Mouse (Mus musculus) embryonic facial prominence, embryonic 14.5 days (tissue): ENCODE measurements around the gene Lims1. TPM values are rescaled to one million over a fixed set of nuclear protein-coding genes. Genes with fewer than 3 reads are reported as not detected.

Experiments used
- ATAC-seq: fragments of 200-750 bp; cut with Nextera tagmentation; 2 replicates; pipeline ENCODE4 v1.8.0; 2017; ENCODE audit warnings: low read depth, moderate number of reproducible peaks, moderate TSS enrichment
- DNase-seq: peaks from one replicate; pipeline ENCODE4 v3.0.0-alpha.2; 2015; ENCODE audit warnings: low spot score
- H3K27ac ChIP-seq: fragments of 300-500 bp; sonication (generic); replicated peaks from 2 replicates; pipeline ENCODE4 v1.5.1; 2014; ENCODE audit warnings: low read depth, mild to moderate bottlenecking, low read length, moderate library complexity
- H3K27me3 ChIP-seq: fragments of 300-500 bp; sonication (generic); replicated peaks from 2 replicates; pipeline ENCODE4 v1.6.1; 2014; ENCODE audit warnings: low read length; ENCODE audit not compliant: control insufficient read depth, insufficient read depth
- H3K36me3 ChIP-seq: fragments of 300-500 bp; sonication (generic); 2 replicates; pipeline ENCODE4 v1.6.1; 2014; ENCODE audit warnings: low read length, mixed read lengths; ENCODE audit not compliant: control insufficient read depth, insufficient read depth
- H3K4me1 ChIP-seq: fragments of 300-500 bp; sonication (generic); 2 replicates; pipeline ENCODE4 v1.6.1; 2014; ENCODE audit warnings: antibody characterized with exemption, low read length; ENCODE audit not compliant: control insufficient read depth, insufficient read depth
- H3K4me2 ChIP-seq: fragments of 300-500 bp; sonication (generic); 2 replicates; pipeline ENCODE4 v1.6.1; 2014; ENCODE audit warnings: low read depth, mild to moderate bottlenecking, low read length, moderate library complexity, mixed read lengths
- H3K4me3 ChIP-seq: fragments of 300-500 bp; sonication (generic); 2 replicates; pipeline ENCODE4 v1.5.1; 2014; ENCODE audit warnings: low read depth, mild to moderate bottlenecking, low read length
- H3K9ac ChIP-seq: fragments of 300-500 bp; sonication (generic); 2 replicates; pipeline ENCODE4 v1.6.1; 2014; ENCODE audit warnings: low read depth, mild to moderate bottlenecking, low read length, moderate library complexity, mixed read lengths
- H3K9me3 ChIP-seq: fragments of 300-500 bp; sonication (generic); 2 replicates; pipeline ENCODE4 v1.6.1; 2016; ENCODE audit warnings: low read length; ENCODE audit not compliant: control insufficient read depth
- WGBS: fragments of 180-500 bp; shearing (Covaris S2); extraction: QIAGEN DNeasy Blood & Tissue Kit; methylation state at CpG from one replicate; pipeline ENCODE4 v1.1.7; 2014; 5-methylcytosine and 5-hydroxymethylcytosine counted together
- polyA plus RNA-seq: library from polyadenylated mRNA; unstranded; fragments of >200 nt; fragmentation: Nextera tagmentation; extraction: Ambion mirVana; gene quantifications from 2 replicates; pipeline ENCODE4 v1.2.1, GENCODE M21; 2014

Lims1 gene
- polyA plus RNA-seq = 121 and 135 TPM in 2 replicates

- 0% methylated on average over 35 of the region's 86 CpGs for WGBS
- H3K9me3 ChIP-seq = no peaks in the 10 kb centered on the region
These were observed at the start of gene Lims1 for GRCm38 (mm10) chr10:58323028-58323991. TSS of gene Lims1 (plus strand) at chr10:58323466.

GRCm38 (mm10) chr10:58282238-58282637 lies 41.0 kb upstream of the Lims1 start:
- no peak overlapping the region for H3K9ac ChIP-seq
- WGBS = 88% methylated on average over 7 of the region's 7 CpGs
- H3K4me2 ChIP-seq = no peak overlapping the region
- no peaks in the 10 kb centered on the region for H3K27me3 ChIP-seq
- ATAC-seq (no peak), DNase-seq (no peak)
- no peaks in the 10 kb centered on the region for H3K4me1 ChIP-seq
- no peaks in the 10 kb centered on the region for H3K9me3 ChIP-seq
- H3K4me3 ChIP-seq = no peak overlapping the region
- H3K36me3 ChIP-seq = peaks cover 62% of the 10 kb centered on the region
- no peak overlapping the region for H3K27ac ChIP-seq

More at GRCm38 (mm10) chr10:58323028-58323991, at the start of gene Lims1:
- peak within 1 kb of the TSS; percentile 87 for H3K9ac ChIP-seq
- H3K4me2 ChIP-seq = peak within 1 kb of the TSS; percentile 67
- H3K4me1 ChIP-seq = peaks cover 17% of the 10 kb centered on the region
- DNase-seq (peak; percentile 98), ATAC-seq (peak; percentile 98)
- H3K27ac ChIP-seq = peak within 1 kb of the TSS; percentile 91
- no peaks in the 10 kb centered on the region for H3K27me3 ChIP-seq
- H3K36me3 ChIP-seq = no peaks in the 10 kb centered on the region
- peak within 1 kb of the TSS; percentile 87 for H3K4me3 ChIP-seq

DNA sequence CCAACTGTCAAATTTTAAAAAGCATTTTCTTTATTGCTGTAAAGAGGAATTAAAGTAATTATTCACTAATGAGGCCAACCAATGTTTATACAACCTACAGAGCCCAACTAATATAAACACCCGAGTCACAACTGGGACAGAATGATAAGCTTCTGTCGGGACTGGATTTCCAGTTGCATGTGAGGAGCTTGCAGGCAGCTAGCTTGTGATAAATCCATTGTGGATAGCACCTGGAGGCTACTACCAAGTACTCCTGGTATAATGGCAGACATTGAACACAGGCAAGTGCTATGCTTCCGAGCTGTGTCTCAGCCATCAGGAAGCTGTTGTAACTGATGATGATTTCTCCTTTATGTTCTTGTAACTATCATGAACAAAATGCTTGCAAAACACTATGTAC lies 32.5 kb upstream of the Lims1 start:
- H3K36me3 ChIP-seq = peaks cover 90% of the 10 kb centered on the region
- H3K4me3 ChIP-seq = no peak overlapping the region
- ATAC-seq = no peak
- no peak overlapping the region for H3K9ac ChIP-seq
- no peaks in the 10 kb centered on the region for H3K9me3 ChIP-seq
- 77% methylated on average over 3 of the region's 3 CpGs for WGBS
- H3K27ac ChIP-seq = no peak overlapping the region
- H3K27me3 ChIP-seq = no peaks in the 10 kb centered on the region
- no peaks in the 10 kb centered on the region for H3K4me1 ChIP-seq
- DNase-seq = no peak
- no peak overlapping the region for H3K4me2 ChIP-seq

GRCm38 (mm10) chr10:58294246-58294645 lies 29.0 kb upstream of the Lims1 start:
- no peak overlapping the region for H3K9ac ChIP-seq
- H3K36me3 ChIP-seq = peaks cover 93% of the 10 kb centered on the region
- WGBS = 92% methylated on average over 3 of the region's 3 CpGs
- no peaks in the 10 kb centered on the region for H3K9me3 ChIP-seq
- no peaks in the 10 kb centered on the region for H3K27me3 ChIP-seq
- H3K4me2 ChIP-seq = no peak overlapping the region
- no peak overlapping the region for H3K27ac ChIP-seq
- DNase-seq (no peak), ATAC-seq (no peak)
- H3K4me3 ChIP-seq = no peak overlapping the region
- H3K4me1 ChIP-seq = no peaks in the 10 kb centered on the region

DNA sequence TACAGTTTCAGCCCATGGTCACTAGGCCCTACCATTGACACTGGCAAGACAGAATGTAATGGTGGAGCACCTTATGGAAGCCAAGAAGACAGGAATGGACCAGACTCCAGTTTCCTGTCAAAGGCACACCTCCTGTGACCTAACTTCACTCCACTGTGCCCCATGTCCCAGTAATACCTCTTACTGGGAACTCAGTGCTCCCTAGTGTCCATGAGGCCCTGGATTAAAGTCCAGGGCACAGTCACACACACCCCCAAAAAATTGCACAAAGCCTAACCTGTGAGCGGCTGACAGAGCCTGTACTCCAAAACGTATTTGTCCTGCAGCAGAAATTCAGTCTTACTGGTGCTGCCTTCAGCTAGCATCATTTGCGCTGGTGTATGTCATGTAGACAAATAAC lies 27.7 kb upstream of the Lims1 start:
- ATAC-seq (no peak), DNase-seq (no peak)
- Histone ChIP-seq H3K36me3 (peaks cover 96% of the 10 kb centered on the region), H3K9me3 (no peaks in the 10 kb centered on the region), H3K9ac (no peak overlapping the region), H3K27me3 (no peaks in the 10 kb centered on the region), H3K4me1 (no peaks in the 10 kb centered on the region), H3K4me3 (no peak overlapping the region), H3K4me2 (no peak overlapping the region), H3K27ac (no peak overlapping the region)
- WGBS = 92% methylated on average over 3 of the region's 3 CpGs

DNA sequence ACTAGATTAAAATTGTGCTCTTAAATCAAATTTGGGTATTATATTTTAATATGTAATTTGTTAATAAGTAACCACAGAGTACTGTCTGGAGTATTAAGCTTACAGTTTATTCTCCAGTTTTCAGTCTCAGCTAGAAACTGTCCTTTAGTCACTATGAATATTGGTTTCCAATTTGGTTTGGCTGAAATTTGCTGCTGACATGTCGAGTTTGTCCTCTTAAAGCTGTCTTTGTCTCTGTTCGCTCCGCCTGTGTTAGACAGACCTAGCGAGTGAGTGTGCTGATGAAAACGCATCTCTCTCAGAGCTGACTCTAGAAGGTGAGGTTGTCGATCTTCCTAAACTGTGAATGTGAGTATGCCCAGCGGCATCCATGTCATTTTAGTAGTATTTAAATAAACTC lies 18.3 kb upstream of the Lims1 start:
- Histone ChIP-seq H3K9ac (no peak overlapping the region), H3K4me3 (no peak overlapping the region), H3K4me1 (no peaks in the 10 kb centered on the region), H3K27me3 (no peaks in the 10 kb centered on the region), H3K9me3 (no peaks in the 10 kb centered on the region), H3K36me3 (peaks cover 58% of the 10 kb centered on the region), H3K27ac (no peak overlapping the region), H3K4me2 (no peak overlapping the region)
- DNase-seq (no peak), ATAC-seq (no peak)
- WGBS = 87% methylated on average over 7 of the region's 7 CpGs

DNA sequence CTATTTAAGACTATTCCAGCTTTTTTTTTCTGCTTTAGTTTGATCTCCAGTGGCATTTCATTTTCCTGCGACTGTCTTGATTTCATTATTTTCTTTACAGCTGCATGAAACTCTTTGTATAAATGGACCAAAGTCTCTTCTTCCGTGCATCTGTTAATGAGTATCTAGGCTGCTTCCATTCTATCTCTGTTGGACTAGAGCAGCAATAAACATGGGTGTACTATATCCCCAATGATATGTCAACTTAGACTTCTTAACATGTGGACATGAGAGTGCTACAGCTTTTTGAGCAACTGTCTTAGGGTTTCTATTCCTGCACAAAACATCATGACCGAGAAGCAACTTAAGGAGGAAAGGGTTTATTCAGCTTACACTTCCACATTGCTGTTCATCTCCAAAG lies 16.4 kb upstream of the Lims1 start:
- ATAC-seq (no peak), DNase-seq (no peak)
- Histone ChIP-seq H3K4me2 (no peak overlapping the region), H3K9me3 (no peaks in the 10 kb centered on the region), H3K36me3 (peaks cover 49% of the 10 kb centered on the region), H3K9ac (no peak overlapping the region), H3K4me3 (no peak overlapping the region), H3K4me1 (no peaks in the 10 kb centered on the region), H3K27ac (no peak overlapping the region), H3K27me3 (no peaks in the 10 kb centered on the region)
- 93% methylated on average over 3 of the region's 3 CpGs for WGBS

DNA sequence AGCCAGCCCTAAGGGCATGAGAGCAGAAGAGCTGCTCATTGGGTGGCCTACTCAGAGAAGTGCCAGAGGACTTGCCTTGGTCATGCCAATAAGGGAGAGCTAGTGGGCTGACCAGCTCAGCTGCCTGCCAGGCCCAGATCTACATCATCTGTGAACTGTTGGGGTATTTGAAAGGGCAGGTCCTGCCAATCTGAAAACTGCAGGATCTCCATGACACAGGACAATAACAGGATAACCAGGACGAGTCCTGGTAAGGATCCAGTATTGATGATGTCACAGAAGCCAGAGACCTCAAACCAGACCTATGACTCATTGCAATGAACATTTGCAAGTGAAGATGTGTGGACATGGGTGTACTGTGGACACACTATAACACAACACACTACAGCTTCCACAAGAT lies 12.5 kb upstream of the Lims1 start:
- Histone ChIP-seq H3K4me3 (no peak overlapping the region), H3K4me1 (no peaks in the 10 kb centered on the region), H3K27me3 (no peaks in the 10 kb centered on the region), H3K9ac (no peak overlapping the region), H3K36me3 (peaks cover 42% of the 10 kb centered on the region), H3K9me3 (0 out of 2 replicates have a peak, but pooled peaks cover 4% of the 10 kb centered on the region), H3K27ac (no peak overlapping the region), H3K4me2 (no peak overlapping the region)
- no peak for DNase-seq
- 94% methylated on average over 1 of the region's 1 CpGs for WGBS
- ATAC-seq = no peak

DNA sequence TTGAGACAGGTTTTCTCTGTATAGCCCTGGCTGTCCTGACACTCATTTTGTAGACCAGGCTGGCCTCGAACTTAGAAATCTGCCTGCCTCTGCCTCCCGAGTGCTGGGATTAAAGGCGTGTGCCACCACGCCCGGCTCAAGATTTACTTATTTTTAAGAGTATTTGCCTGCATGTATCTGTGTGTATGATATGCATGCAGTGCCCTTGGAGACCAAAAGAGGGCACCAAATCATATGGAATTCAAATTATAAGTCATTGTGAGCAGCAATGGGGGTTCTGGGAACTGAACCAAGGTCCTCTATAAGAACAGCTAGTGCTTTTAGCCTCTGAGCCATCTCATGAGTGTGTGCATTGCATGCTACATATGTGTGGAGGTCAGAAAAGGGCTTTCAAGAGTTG lies 10.4 kb upstream of the Lims1 start:
- H3K4me3 ChIP-seq = no peak overlapping the region
- H3K27ac ChIP-seq = no peak overlapping the region
- DNase-seq = no peak
- ATAC-seq = no peak
- no peak overlapping the region for H3K4me2 ChIP-seq
- 0 out of 2 replicates have a peak, but pooled peaks cover 4% of the 10 kb centered on the region for H3K9me3 ChIP-seq
- no peaks in the 10 kb centered on the region for H3K4me1 ChIP-seq
- H3K9ac ChIP-seq = no peak overlapping the region
- 97% methylated on average over 5 of the region's 5 CpGs for WGBS
- H3K36me3 ChIP-seq = peaks cover 36% of the 10 kb centered on the region
- no peaks in the 10 kb centered on the region for H3K27me3 ChIP-seq
